Mouse (Mus musculus): ENCODE results near the gene Psmd11.

The Psmd11 gene

GRCm38 (mm10) chr11:80503281-80503680 is 74.9 kb downstream of the Psmd11 start:
- DNase-seq (ENCODE audit: low read depth, low spot score), result no peak

- peak; percentile 51 for DNase-seq (ENCODE audit: low read depth, low spot score)
Observed at GRCm38 (mm10) chr11:80503726-80504452, 75.5 kb downstream of the Psmd11 start.

GRCm38 (mm10) chr11:80504519-80505385 is 76.3 kb downstream of the Psmd11 start:
- no peak for DNase-seq (ENCODE audit: low read depth, low spot score)

GRCm38 (mm10) chr11:80505581-80505980 is 77.2 kb downstream of the Psmd11 start:
- no peak for DNase-seq (ENCODE audit: low read depth, low spot score)

GRCm38 (mm10) chr11:80506483-80506882 is 78.1 kb downstream of the Psmd11 start:
- no peak for DNase-seq (ENCODE audit: low read depth, low spot score)

- no peak for DNase-seq (ENCODE audit: low read depth, low spot score)
Observed at GRCm38 (mm10) chr11:80507791-80508190, 79.4 kb downstream of the Psmd11 start.

- no peak for DNase-seq (ENCODE audit: low read depth, low spot score)
Observed at GRCm38 (mm10) chr11:80508361-80509175, 80.2 kb downstream of the Psmd11 start.

- DNase-seq (ENCODE audit: low read depth, low spot score), result no peak
Observed at GRCm38 (mm10) chr11:80509176-80509506, 80.7 kb downstream of the Psmd11 start.

- DNase-seq (ENCODE audit: low read depth, low spot score), result no peak
Observed at GRCm38 (mm10) chr11:80510124-80510523, 81.7 kb downstream of the Psmd11 start.

- DNase-seq (ENCODE audit: low read depth, low spot score), result no peak
Observed at GRCm38 (mm10) chr11:80512313-80513056, 84.1 kb downstream of the Psmd11 start.

GRCm38 (mm10) chr11:80513796-80514195 is 85.4 kb downstream of the Psmd11 start:
- no peak for DNase-seq (ENCODE audit: low read depth, low spot score)

GRCm38 (mm10) chr11:80515346-80515745 is 86.9 kb downstream of the Psmd11 start:
- no peak for DNase-seq (ENCODE audit: low read depth, low spot score)

- DNase-seq (ENCODE audit: low read depth, low spot score), result no peak
Observed at GRCm38 (mm10) chr11:80515895-80516294, 87.5 kb downstream of the Psmd11 start.

- DNase-seq (ENCODE audit: low read depth, low spot score), result no peak
Observed at GRCm38 (mm10) chr11:80518421-80519367, 90.3 kb downstream of the Psmd11 start.

GRCm38 (mm10) chr11:80521148-80521547 is 92.7 kb downstream of the Psmd11 start:
- no peak for DNase-seq (ENCODE audit: low read depth, low spot score)

Data from retina, postnatal 7 days (tissue).